Mouse (Mus musculus): ENCODE results near the gene Chst15.

The Chst15 gene

GRCm38 (mm10) chr7:132336781-132337180 lies 19.8 kb upstream of the Chst15 start:
- no peak for DNase-seq (ENCODE audit: low read depth, low spot score)

GRCm38 (mm10) chr7:132335367-132335766 lies 18.3 kb upstream of the Chst15 start:
- no peak for DNase-seq (ENCODE audit: low read depth, low spot score)

GRCm38 (mm10) chr7:132333078-132333477 lies 16.1 kb upstream of the Chst15 start:
- DNase-seq (ENCODE audit: low read depth, low spot score), result no peak

- no peak for DNase-seq (ENCODE audit: low read depth, low spot score)
Observed at GRCm38 (mm10) chr7:132332176-132332575, 15.1 kb upstream of the Chst15 start.

- no peak for DNase-seq (ENCODE audit: low read depth, low spot score)
Observed at GRCm38 (mm10) chr7:132330179-132330578, 13.2 kb upstream of the Chst15 start.

GRCm38 (mm10) chr7:132328648-132329047 lies 11.6 kb upstream of the Chst15 start:
- no peak for DNase-seq (ENCODE audit: low read depth, low spot score)

- no peak for DNase-seq (ENCODE audit: low read depth, low spot score)
Observed at GRCm38 (mm10) chr7:132325549-132326331, 8.7 kb upstream of the Chst15 start.

- DNase-seq (ENCODE audit: low read depth, low spot score), result no peak
Observed at GRCm38 (mm10) chr7:132323430-132323829, 6.4 kb upstream of the Chst15 start.

- DNase-seq (ENCODE audit: low read depth, low spot score), result no peak
Observed at GRCm38 (mm10) chr7:132321392-132321958, 4.4 kb upstream of the Chst15 start.

GRCm38 (mm10) chr7:132316101-132317035 lies 660 bp downstream of the Chst15 start:
- DNase-seq (ENCODE audit: low read depth, low spot score), result no peak

- no peak for DNase-seq (ENCODE audit: low read depth, low spot score)
Observed at GRCm38 (mm10) chr7:132315149-132316091, 1.6 kb downstream of the Chst15 start.

GRCm38 (mm10) chr7:132312396-132312795 lies 4.6 kb downstream of the Chst15 start:
- DNase-seq (ENCODE audit: low read depth, low spot score), result no peak

- no peak for DNase-seq (ENCODE audit: low read depth, low spot score)
Observed at GRCm38 (mm10) chr7:132308537-132309191, 8.4 kb downstream of the Chst15 start.

- DNase-seq (ENCODE audit: low read depth, low spot score), result no peak
Observed at GRCm38 (mm10) chr7:132307722-132308271, 9.2 kb downstream of the Chst15 start.

- DNase-seq (ENCODE audit: low read depth, low spot score), result no peak
Observed at GRCm38 (mm10) chr7:132306671-132307412, 10.2 kb downstream of the Chst15 start.

- no peak for DNase-seq (ENCODE audit: low read depth, low spot score)
Observed at GRCm38 (mm10) chr7:132305492-132306375, 11.3 kb downstream of the Chst15 start.

- no peak for DNase-seq (ENCODE audit: low read depth, low spot score)
Observed at GRCm38 (mm10) chr7:132304424-132305085, 12.5 kb downstream of the Chst15 start.

GRCm38 (mm10) chr7:132303988-132304387 lies 13.0 kb downstream of the Chst15 start:
- DNase-seq (ENCODE audit: low read depth, low spot score), result no peak
